Mouse (Mus musculus): Measurements from ENCODE around the gene Itih5. TPM values are rescaled to one million over a fixed set of nuclear protein-coding genes. Genes with fewer than 3 reads are reported as not detected.
A peak's percentile ranks its signal among the peaks of the same experiment; 100 is the strongest.

The Itih5 gene
- total and polyA plus RNA-seq, 2 experiments = 4.6 to 7.4 TPM

GRCm38 (mm10) chr2:10126122-10126521 lies 27.2 kb upstream of the Itih5 start:
- H3K4me1 ChIP-seq (ENCODE audit: control insufficient read depth, insufficient read depth, low read length) = peaks cover 21% of the 10 kb centered on the region

DNA sequence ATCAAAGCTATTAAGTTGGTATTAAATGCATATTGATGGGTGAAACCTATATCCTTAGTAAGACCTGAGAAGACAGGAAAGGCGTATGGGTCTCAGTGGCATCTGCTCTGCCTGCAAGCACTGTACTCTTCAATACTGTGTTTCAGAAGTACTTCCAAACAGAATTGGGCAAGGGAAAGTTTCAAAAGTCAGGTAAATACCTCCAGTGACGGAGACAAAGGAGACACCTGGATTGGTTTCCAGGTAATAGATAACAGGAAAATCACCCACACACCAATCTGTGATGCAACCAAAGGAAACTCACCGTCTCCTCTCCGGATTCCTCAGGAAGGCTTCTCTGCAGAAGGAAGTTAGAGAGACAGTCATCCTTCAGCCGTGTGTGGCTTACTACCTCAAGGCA lies 25.9 kb upstream of the Itih5 start:
- Histone ChIP-seq H3K27ac (replicated peaks; ENCODE audit: insufficient read depth, low read depth, low read length) (peak overlapping the region; percentile 98), H3K36me3 (ENCODE audit: control insufficient read depth, insufficient read depth, low read length) (peaks cover 31% of the 10 kb centered on the region), H3K4me3 (ENCODE audit: insufficient read depth, low read depth, low read length) (peak overlapping the region; percentile 52; the same call in 1 of the 2 replicates), H3K79me2 (ENCODE audit: control insufficient read depth, insufficient read depth, low read length) (0 out of 2 replicates have a peak, but pooled peaks cover 3% of the 10 kb centered on the region), H3K9ac (ENCODE audit: low read depth, low read length) (peak overlapping the region; percentile 89), H3K27me3 (ENCODE audit: control insufficient read depth, insufficient read depth, low read length) (no peaks in the 10 kb centered on the region), H3K4me1 (ENCODE audit: control insufficient read depth, insufficient read depth, low read length) (peaks cover 29% of the 10 kb centered on the region)
- TF ChIP-seq POLR2A (IDR thresholded peaks at IDR 0.05; ENCODE audit: extremely low read depth, insufficient read depth, low read length) = no peak
- TF ChIP-seq CTCF (IDR thresholded peaks at IDR 0.05; ENCODE audit: low read depth, low read length) = no peak
- peak; percentile 96 for DNase-seq (ENCODE audit: extremely low read depth, low read depth, low spot score)
- 18% methylated on average over 5 of the region's 5 CpGs for WGBS

More at GRCm38 (mm10) chr2:10126122-10126521, 27.2 kb upstream of the Itih5 start:
- Histone ChIP-seq H3K9ac (ENCODE audit: low read depth, low read length) (peak overlapping the region; percentile 90), H3K4me3 (ENCODE audit: insufficient read depth, low read depth, low read length) (peak overlapping the region; percentile 58), H3K27me3 (ENCODE audit: control insufficient read depth, insufficient read depth, low read length) (no peaks in the 10 kb centered on the region), H3K27ac (replicated peaks; ENCODE audit: insufficient read depth, low read depth, low read length) (peak overlapping the region; percentile 100), H3K36me3 (ENCODE audit: control insufficient read depth, insufficient read depth, low read length) (peaks cover 40% of the 10 kb centered on the region), H3K79me2 (ENCODE audit: control insufficient read depth, insufficient read depth, low read length) (peaks cover 3% of the 10 kb centered on the region; the same call in 1 of the 2 replicates)
- peak; percentile 99 for DNase-seq (ENCODE audit: extremely low read depth, low read depth, low spot score)
- TF ChIP-seq POLR2A (IDR thresholded peaks at IDR 0.05; ENCODE audit: extremely low read depth, insufficient read depth, low read length) (no peak), CTCF (IDR thresholded peaks at IDR 0.05; ENCODE audit: low read depth, low read length) (no peak)
- 34% methylated on average over 4 of the region's 4 CpGs for WGBS

- Histone ChIP-seq H3K4me3 (ENCODE audit: insufficient read depth, low read depth, low read length) (peak overlapping the region; percentile 62), H3K27me3 (ENCODE audit: control insufficient read depth, insufficient read depth, low read length) (no peaks in the 10 kb centered on the region), H3K79me2 (ENCODE audit: control insufficient read depth, insufficient read depth, low read length) (0 out of 2 replicates have a peak, but pooled peaks cover 3% of the 10 kb centered on the region), H3K27ac (replicated peaks; ENCODE audit: insufficient read depth, low read depth, low read length) (peak overlapping the region; percentile 98), H3K4me1 (ENCODE audit: control insufficient read depth, insufficient read depth, low read length) (peaks cover 29% of the 10 kb centered on the region), H3K9ac (ENCODE audit: low read depth, low read length) (peak overlapping the region; percentile 89), H3K36me3 (ENCODE audit: control insufficient read depth, insufficient read depth, low read length) (peaks cover 23% of the 10 kb centered on the region)
- TF ChIP-seq CTCF (IDR thresholded peaks at IDR 0.05; ENCODE audit: low read depth, low read length) = no peak
- no peak for TF ChIP-seq POLR2A (IDR thresholded peaks at IDR 0.05; ENCODE audit: extremely low read depth, insufficient read depth, low read length)
- DNase-seq (ENCODE audit: extremely low read depth, low read depth, low spot score) = peak; percentile 99
- 22% methylated on average over 4 of the region's 4 CpGs for WGBS
These were observed 24.8 kb upstream of the Itih5 start for GRCm38 (mm10) chr2:10128571-10128970.

GRCm38 (mm10) chr2:10130341-10130990 lies 22.9 kb upstream of the Itih5 start:
- H3K27ac ChIP-seq (replicated peaks; ENCODE audit: insufficient read depth, low read depth, low read length) = peak overlapping the region; percentile 92
- DNase-seq (ENCODE audit: extremely low read depth, low read depth, low spot score) = peak; percentile 97

DNA sequence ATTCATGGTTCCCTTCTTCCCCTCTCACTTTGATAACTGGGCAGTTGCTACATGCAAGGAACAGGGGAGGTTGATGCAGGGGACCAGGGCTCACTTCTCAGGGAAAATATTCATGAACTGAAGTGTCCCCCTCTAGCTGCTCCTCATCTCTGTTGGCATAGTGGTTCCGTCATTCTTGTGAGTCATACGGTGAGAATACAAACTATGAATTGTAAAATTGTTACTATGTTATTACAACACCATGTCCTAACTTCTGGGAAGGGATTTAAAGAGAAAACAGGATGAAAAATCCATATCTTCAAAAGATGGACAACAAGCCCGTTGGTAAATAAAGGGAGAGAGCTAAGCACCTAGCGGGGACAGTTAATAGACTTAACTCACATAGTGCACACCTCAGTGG lies 22.1 kb upstream of the Itih5 start, which contains the start of gene Itih2:
TSS of gene Itih2 (minus strand) at position 101 of the 400 bp plus-strand sequence.
- Histone ChIP-seq H3K79me2 (ENCODE audit: control insufficient read depth, insufficient read depth, low read length) (no peaks in the 10 kb centered on the region; the same call in 1 of the 2 replicates), H3K9ac (ENCODE audit: low read depth, low read length) (peak within 1 kb of the TSS; percentile 62), H3K27ac (replicated peaks; ENCODE audit: insufficient read depth, low read depth, low read length) (peak within 1 kb of the TSS; percentile 92), H3K27me3 (ENCODE audit: control insufficient read depth, insufficient read depth, low read length) (no peaks in the 10 kb centered on the region), H3K4me3 (ENCODE audit: insufficient read depth, low read depth, low read length) (peak within 1 kb of the TSS; percentile 59), H3K4me1 (ENCODE audit: control insufficient read depth, insufficient read depth, low read length) (peaks cover 25% of the 10 kb centered on the region), H3K36me3 (ENCODE audit: control insufficient read depth, insufficient read depth, low read length) (peaks cover 5% of the 10 kb centered on the region; the same call in 1 of the 2 replicates)
- DNase-seq (ENCODE audit: extremely low read depth, low read depth, low spot score) = no peak
- TF ChIP-seq CTCF (IDR thresholded peaks at IDR 0.05; ENCODE audit: low read depth, low read length) (no peak), POLR2A (IDR thresholded peaks at IDR 0.05; ENCODE audit: extremely low read depth, insufficient read depth, low read length) (no peak)
- 25% methylated on average over 4 of the region's 4 CpGs for WGBS

More at GRCm38 (mm10) chr2:10130341-10130990, 22.9 kb upstream of the Itih5 start:
- Histone ChIP-seq H3K4me1 (ENCODE audit: control insufficient read depth, insufficient read depth, low read length) (peaks cover 27% of the 10 kb centered on the region), H3K79me2 (ENCODE audit: control insufficient read depth, insufficient read depth, low read length) (0 out of 2 replicates have a peak, but pooled peaks cover 3% of the 10 kb centered on the region), H3K4me3 (ENCODE audit: insufficient read depth, low read depth, low read length) (peak overlapping the region; percentile 59), H3K27me3 (ENCODE audit: control insufficient read depth, insufficient read depth, low read length) (no peaks in the 10 kb centered on the region), H3K9ac (ENCODE audit: low read depth, low read length) (peak overlapping the region; percentile 62), H3K36me3 (ENCODE audit: control insufficient read depth, insufficient read depth, low read length) (peaks cover 9% of the 10 kb centered on the region)
- WGBS = 12% methylated on average over 8 of the region's 8 CpGs
- no peak for TF ChIP-seq CTCF (IDR thresholded peaks at IDR 0.05; ENCODE audit: low read depth, low read length)
- TF ChIP-seq POLR2A (IDR thresholded peaks at IDR 0.05; ENCODE audit: extremely low read depth, insufficient read depth, low read length) = no peak
